8 mouse cellular contexts compared by ENCODE assay signal in the genomic region with DNA sequence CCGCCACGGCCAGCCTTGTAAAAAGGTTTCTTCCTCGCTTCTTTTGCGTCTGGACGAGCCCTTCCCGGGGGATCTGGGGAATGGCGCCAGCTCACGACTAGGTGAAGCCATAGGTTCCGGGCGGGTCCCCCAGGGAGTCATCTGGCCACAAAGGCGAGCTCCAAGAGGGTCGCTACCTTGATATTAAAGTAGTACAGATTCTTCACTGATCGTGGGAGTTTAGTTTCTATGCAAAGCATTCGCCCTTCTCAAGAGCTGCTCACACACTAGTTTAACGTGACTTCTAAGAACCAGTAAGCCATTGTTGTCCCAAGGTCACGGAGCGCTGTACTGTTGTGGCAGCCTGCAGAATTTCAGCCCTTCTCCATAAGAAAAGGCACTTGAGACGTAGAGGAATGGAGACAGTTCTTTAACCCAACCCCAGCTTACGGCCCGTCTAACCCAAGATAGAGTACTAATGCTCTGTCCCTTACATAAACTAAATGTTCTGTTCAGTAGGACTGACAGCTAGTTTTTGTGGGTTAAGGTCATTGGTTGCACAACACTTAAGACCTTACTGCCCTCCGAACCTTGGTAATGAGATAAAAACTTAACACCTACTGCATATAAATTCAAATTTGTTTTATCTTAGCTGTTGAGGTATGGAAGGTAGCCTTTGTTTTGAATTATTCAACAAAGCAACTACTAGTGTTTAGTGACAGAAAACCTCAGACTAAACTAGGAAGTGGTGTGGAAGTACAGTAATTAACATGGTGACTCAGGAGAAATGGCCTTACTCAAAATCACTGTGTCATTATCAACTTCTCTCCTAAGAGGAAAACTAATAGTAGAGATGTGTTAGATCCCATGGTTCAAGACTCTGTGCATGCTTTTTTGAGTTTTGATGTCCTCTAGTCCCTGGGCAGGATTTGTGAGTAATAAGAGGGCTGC. TPM values are rescaled to one million over a fixed set of nuclear protein-coding genes. Genes with fewer than 3 reads are reported as not detected.
DNase-seq lines count a peak whose midpoint lies in the region; ATAC-seq lines count a peak whose summit lies in the region.

No protein-coding gene starts in this region.

- H3K27me3 ChIP-seq in heart, embryonic 11.5 days (ENCODE audit: control insufficient read depth, insufficient read depth, low read length): no peaks in the 10 kb centered on the region
- H3K27me3 ChIP-seq in hindbrain, embryonic 14.5 days (ENCODE audit: control insufficient read depth, insufficient read depth, low read length): no peaks in the 10 kb centered on the region
- H3K27me3 ChIP-seq in midbrain, embryonic 12.5 days: no peaks in the 10 kb centered on the region

- peak overlapping the region; percentile 99 for H3K27ac ChIP-seq in heart, embryonic 11.5 days (ENCODE audit: low read depth, low read length)
- peak overlapping the region; percentile 97 for H3K27ac ChIP-seq in brown adipose tissue, adult 24 weeks (replicated peaks; ENCODE audit: low read depth, low read length)
- H3K27ac ChIP-seq in hindbrain, embryonic 14.5 days: peak overlapping the region; percentile 91
- peak overlapping the region; percentile 95 for H3K27ac ChIP-seq in midbrain, embryonic 12.5 days (replicated peaks)

- peaks cover 8% of the 10 kb centered on the region; the same call in 1 of the 2 replicates for H3K4me1 ChIP-seq in heart, embryonic 11.5 days (ENCODE audit: control insufficient read depth, insufficient read depth, low read length)
- peaks cover 2% of the 10 kb centered on the region; the same call in 1 of the 2 replicates for H3K4me1 ChIP-seq in brown adipose tissue, adult 24 weeks (ENCODE audit: control insufficient read depth, insufficient read depth, insufficient read length, low read length)
- peaks cover 11% of the 10 kb centered on the region for H3K4me1 ChIP-seq in hindbrain, embryonic 14.5 days (replicated peaks; ENCODE audit: control insufficient read depth, insufficient read depth, low read length)
- H3K4me1 ChIP-seq in midbrain, embryonic 12.5 days: peaks cover 15% of the 10 kb centered on the region

- peak overlapping the region; percentile 96 for H3K9ac ChIP-seq in heart, embryonic 11.5 days (ENCODE audit: low read depth, low read length)
- peak overlapping the region; percentile 83 for H3K9ac ChIP-seq in hindbrain, embryonic 14.5 days
- H3K9ac ChIP-seq in midbrain, embryonic 12.5 days (replicated peaks): peak overlapping the region; percentile 78

- H3K4me3 ChIP-seq in heart, embryonic 11.5 days (ENCODE audit: low read depth, low read length): peak overlapping the region; percentile 79
- peak overlapping the region; percentile 72 for H3K4me3 ChIP-seq in brown adipose tissue, adult 24 weeks (ENCODE audit: insufficient read depth, low read depth, low read length)
- peak overlapping the region; percentile 67 for H3K4me3 ChIP-seq in hindbrain, embryonic 14.5 days (replicated peaks; ENCODE audit: low read length)
- H3K4me3 ChIP-seq in midbrain, embryonic 12.5 days: peak overlapping the region; percentile 74

- H3K4me2 ChIP-seq in heart, embryonic 11.5 days: peak overlapping the region; percentile 78
- peak overlapping the region; percentile 74 for H3K4me2 ChIP-seq in hindbrain, embryonic 14.5 days (replicated peaks)
- H3K4me2 ChIP-seq in midbrain, embryonic 12.5 days (replicated peaks): peak overlapping the region; percentile 80

- no peaks in the 10 kb centered on the region for H3K9me3 ChIP-seq in heart, embryonic 11.5 days (replicated peaks; ENCODE audit: control insufficient read depth, low read length)
- no peaks in the 10 kb centered on the region for H3K9me3 ChIP-seq in hindbrain, embryonic 14.5 days (ENCODE audit: control insufficient read depth, low read length)
- H3K9me3 ChIP-seq in midbrain, embryonic 12.5 days: no peaks in the 10 kb centered on the region

- peak; percentile 18 for ATAC-seq in heart, embryonic 11.5 days (replicated peaks; ENCODE audit: insufficient number of reproducible peaks, low FRiP score, low TSS enrichment)
- ATAC-seq in CD4-positive, CD25-positive, alpha-beta regulatory T cell, adult 4 months: peak; percentile 9
- ATAC-seq in hindbrain, embryonic 14.5 days (ENCODE audit: low FRiP score): peak; percentile 33
- peak; percentile 51 for ATAC-seq in midbrain, embryonic 12.5 days (ENCODE audit: low FRiP score, low read depth)

- DNase-seq in heart, adult 18-20 months: no peak
- no peak for DNase-seq in hindbrain, embryonic 14.5 days (ENCODE audit: low spot score)
- DNase-seq in urinary bladder, postnatal 14 days (ENCODE audit: low spot score): no peak
- no peak for DNase-seq in urinary bladder, postnatal 25 days (ENCODE audit: low spot score)

- WGBS in heart, embryonic 11.5 days (ENCODE audit: insufficient replicate concordance): 2% methylated on average over 21 of the region's 21 CpGs
- WGBS in hindbrain, embryonic 14.5 days: 3% methylated on average over 21 of the region's 21 CpGs
- WGBS in midbrain, embryonic 12.5 days: 4% methylated on average over 21 of the region's 21 CpGs

- H3K36me3 ChIP-seq in heart, embryonic 11.5 days (ENCODE audit: control insufficient read depth, insufficient read depth, low read length): no peaks in the 10 kb centered on the region
- H3K36me3 ChIP-seq in hindbrain, embryonic 14.5 days (replicated peaks; ENCODE audit: control insufficient read depth, insufficient read depth): peaks cover 14% of the 10 kb centered on the region; the same call in 1 of the 2 replicates
- H3K36me3 ChIP-seq in midbrain, embryonic 12.5 days: no peaks in the 10 kb centered on the region; the same call in 1 of the 2 replicates

RNA-seq across cellular contexts. Expression of a gene that starts 0.7 kb away (rescaled TPM):
- 57.2 and 62.5 TPM in 2 replicates for polyA plus RNA-seq in heart, embryonic 11.5 days (2014; fragmentation: Nextera tagmentation; extraction: Ambion mirVana)
- total RNA-seq in heart, adult 18-20 months (2021): 100 to 1,000 TPM; 120 to 131 TPM
- 10 to 100 TPM; 26.5 to 31.1 TPM for polyA plus RNA-seq in CD4-positive, CD25-positive, alpha-beta regulatory T cell, adult 4 months (2017; shearing (Covaris generic))
- 380 and 524 TPM in 2 replicates for polyA plus RNA-seq in brown adipose tissue, adult 24 weeks (2012; ENCODE audit: insufficient read depth, insufficient read length, missing spikeins)
- 27.6 and 29.7 TPM in 2 replicates for polyA plus RNA-seq in hindbrain, embryonic 14.5 days (2014; fragmentation: Nextera tagmentation; extraction: Ambion mirVana)
- polyA plus RNA-seq in midbrain, embryonic 12.5 days (2016; fragmentation: Nextera tagmentation; extraction: Ambion mirVana): 39.4 and 41.0 TPM in 2 replicates

RNA-seq across cellular contexts. Expression of a gene that starts 0.8 kb away (rescaled TPM):
- polyA plus RNA-seq in heart, embryonic 11.5 days (2014; fragmentation: Nextera tagmentation; extraction: Ambion mirVana): 0.34 and 0.42 TPM in 2 replicates
- 1 to 10 TPM; 1.2 TPM for total RNA-seq in heart, adult 18-20 months (2021)
- under 1 TPM; 0.24 to 0.41 TPM for polyA plus RNA-seq in CD4-positive, CD25-positive, alpha-beta regulatory T cell, adult 4 months (2017; shearing (Covaris generic))
- polyA plus RNA-seq in brown adipose tissue, adult 24 weeks (2012; ENCODE audit: insufficient read depth, insufficient read length, missing spikeins): not detected in 2 replicates
- polyA plus RNA-seq in hindbrain, embryonic 14.5 days (2014; fragmentation: Nextera tagmentation; extraction: Ambion mirVana): 1.3 and 1.4 TPM in 2 replicates
- polyA plus RNA-seq in midbrain, embryonic 12.5 days (2016; fragmentation: Nextera tagmentation; extraction: Ambion mirVana): 0.70 and 0.88 TPM in 2 replicates

RNA-seq across cellular contexts. Expression of a gene that starts 38.4 kb away (rescaled TPM):
- polyA plus RNA-seq in heart, embryonic 11.5 days (2014; fragmentation: Nextera tagmentation; extraction: Ambion mirVana): 54.9 and 69.5 TPM in 2 replicates
- total RNA-seq in heart, adult 18-20 months (2021): 10 to 100 TPM; 35.0 to 37.7 TPM
- 10 to 100 TPM; 18.3 to 35.8 TPM for polyA plus RNA-seq in CD4-positive, CD25-positive, alpha-beta regulatory T cell, adult 4 months (2017; shearing (Covaris generic))
- 17.6 and 20.4 TPM in 2 replicates for polyA plus RNA-seq in brown adipose tissue, adult 24 weeks (2012; ENCODE audit: insufficient read depth, insufficient read length, missing spikeins)
- polyA plus RNA-seq in hindbrain, embryonic 14.5 days (2014; fragmentation: Nextera tagmentation; extraction: Ambion mirVana): 109 and 115 TPM in 2 replicates
- 117 and 121 TPM in 2 replicates for polyA plus RNA-seq in midbrain, embryonic 12.5 days (2016; fragmentation: Nextera tagmentation; extraction: Ambion mirVana)
